Mouse (Mus musculus): ENCODE data around the gene Shank2.

Gene Shank2

GRCm38 (mm10) chr7:144031611-144032010 lies 29.9 kb downstream of the Shank2 start:
- no peak for DNase-seq

DNA sequence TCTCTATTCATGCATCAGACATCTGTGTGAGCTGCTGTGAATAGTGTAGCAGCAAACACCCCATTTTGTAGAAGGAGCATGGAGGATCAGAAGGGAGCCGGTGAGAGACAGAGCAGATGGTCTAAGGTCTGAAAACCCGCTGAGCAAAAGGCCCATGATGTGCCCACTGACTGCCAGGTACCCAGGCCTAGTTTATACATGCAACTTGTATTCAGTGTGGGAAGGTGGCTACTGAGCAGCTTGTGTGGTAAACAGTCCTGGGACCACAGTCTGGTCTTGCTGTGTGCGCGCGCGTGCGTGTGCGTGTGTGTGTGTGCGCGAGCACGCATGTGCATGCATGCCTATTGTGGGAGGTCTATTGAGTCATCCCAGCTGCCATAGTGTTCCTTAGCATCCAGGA lies 35.8 kb downstream of the Shank2 start:
- no peak for DNase-seq

- no peak for DNase-seq
Observed at GRCm38 (mm10) chr7:144037966-144038669, 36.4 kb downstream of the Shank2 start.

DNA sequence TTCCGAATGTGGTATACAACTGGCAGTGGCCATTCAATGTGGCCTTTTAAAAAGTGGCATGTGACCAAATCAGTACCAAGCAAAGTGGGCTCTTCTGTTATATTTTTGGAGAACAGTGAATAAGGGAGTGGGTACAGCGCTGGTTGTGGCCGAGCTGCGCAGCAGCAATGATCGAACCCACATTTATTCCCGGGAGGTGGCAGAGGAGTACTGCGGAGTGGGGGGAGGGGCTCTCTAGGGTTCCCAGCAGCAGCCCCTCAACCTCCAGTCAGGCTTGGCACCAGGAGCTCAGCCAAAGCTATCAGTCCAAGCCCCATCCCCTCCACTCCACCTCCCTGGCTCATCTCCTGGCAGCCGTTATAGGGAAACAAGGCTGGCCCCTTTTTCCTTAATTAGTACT lies 37.0 kb downstream of the Shank2 start:
- DNase-seq: no peak

DNA sequence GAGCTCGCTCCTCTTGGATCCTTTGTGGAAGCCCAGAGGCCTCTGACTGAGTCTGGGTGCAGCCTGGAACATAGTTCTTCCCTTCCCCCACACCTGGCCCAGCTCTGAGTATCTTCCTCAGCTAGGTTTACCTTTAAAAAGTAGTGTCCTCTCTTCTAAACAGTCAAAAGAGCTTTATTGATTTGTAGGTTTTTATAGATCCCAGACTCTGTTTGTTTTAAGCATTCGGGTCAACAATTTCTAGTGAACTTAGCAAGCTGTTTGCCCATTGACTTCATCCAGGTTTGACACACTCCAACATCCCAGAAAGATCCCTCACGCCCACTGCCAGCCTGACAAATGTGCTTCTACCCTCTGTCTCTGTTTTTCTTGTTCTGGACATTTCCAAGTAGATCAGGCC lies 38.6 kb downstream of the Shank2 start:
- no peak for DNase-seq

GRCm38 (mm10) chr7:144052076-144052475 lies 50.3 kb downstream of the Shank2 start:
- no peak for DNase-seq

GRCm38 (mm10) chr7:144055188-144055587 lies 53.5 kb downstream of the Shank2 start:
- no peak for DNase-seq

DNA sequence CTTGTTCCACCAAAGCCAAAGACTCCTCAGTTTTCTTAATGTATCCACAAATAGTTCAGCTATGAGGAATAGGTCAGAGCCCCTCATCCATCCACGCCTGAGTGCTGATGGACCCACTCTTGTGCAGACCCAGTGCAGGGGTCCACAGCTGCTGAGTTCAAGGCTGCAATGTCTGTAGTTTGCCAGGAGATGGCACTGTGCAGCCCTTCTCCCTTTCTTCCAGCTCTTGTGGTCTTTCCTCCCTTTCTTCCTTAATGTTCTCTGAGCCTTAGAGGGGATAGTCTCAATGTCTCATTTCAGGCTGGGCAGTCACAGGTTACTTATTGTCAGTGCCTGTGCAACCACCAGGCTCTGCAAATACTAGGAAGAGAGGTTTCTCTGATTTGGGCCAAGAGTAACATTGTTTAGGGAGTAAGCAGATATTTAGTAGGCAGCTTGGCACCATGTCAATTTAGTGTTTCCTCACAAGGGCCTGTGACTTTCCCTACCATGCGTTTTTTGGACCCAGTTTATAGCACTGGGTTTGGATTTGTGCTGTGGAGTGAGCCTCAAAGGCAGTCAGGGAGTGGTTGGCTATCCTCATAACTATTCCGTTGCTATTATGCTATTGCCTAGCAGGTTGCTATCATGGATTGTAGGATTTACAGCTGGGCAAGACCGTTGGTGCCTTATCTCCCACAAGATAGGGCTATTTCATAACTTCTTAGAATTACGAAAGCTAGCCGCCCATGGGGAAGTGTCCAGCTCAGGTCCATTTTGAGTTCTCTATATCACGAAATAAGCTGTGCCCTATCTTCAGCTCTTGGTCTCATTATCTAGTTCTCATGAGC lies 54.2 kb downstream of the Shank2 start:
- DNase-seq: no peak

DNA sequence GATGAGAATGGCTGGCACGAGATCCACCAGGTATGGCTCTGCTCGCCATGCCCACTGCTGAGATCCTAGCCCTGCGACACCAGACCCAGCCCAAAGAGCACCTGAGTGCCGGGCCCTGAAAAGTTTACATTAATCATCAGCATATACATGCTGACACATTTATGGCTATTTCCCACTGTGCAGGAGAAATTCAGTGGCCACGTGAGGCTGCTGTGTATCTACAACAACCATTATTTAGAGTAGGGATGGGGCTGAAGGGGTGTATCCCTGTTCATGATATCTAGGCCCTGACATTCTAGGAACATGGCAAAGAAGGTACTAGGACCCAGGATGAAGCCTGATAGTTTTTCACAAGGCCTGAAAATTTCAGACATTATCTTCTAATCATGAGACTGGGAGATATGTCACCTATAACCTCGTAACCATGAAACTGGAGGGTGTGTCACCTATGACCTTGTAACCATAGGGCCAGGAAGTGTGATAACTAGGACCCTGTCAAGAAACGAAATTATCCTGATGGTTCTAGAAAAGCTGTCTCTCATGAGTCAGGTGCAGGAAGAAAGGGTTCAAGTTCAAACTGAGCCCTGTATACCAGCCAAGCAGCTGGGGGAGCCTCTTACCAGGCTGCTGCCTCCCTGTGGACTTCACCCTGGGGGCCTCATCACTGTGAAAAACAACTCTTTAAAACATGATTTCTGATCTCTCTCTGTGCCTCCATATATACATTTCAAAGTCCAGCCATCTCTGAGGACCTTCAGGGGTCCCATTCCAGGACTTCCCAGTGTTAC lies 68.6 kb downstream of the Shank2 start:
- no peak for DNase-seq

DNA sequence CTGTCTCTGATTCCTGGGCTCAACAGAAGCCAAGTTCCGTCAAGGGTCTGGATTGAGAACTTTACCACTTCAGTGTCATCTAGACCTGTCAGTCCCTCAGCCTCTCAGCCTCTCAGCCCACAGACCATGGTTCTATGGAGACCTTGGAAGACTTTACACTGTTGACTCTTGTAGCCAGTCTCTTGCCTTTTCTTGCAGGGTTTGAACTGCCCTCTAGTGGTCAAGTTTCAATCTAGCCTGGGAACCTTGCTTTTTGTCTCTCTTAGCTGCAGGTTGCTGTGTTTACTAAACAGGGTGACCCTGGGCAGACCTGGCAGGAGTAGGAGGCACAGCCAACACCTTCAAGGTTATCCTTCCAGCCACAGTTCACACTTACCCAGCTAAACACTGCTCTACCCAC lies 70.5 kb downstream of the Shank2 start:
- DNase-seq: no peak

GRCm38 (mm10) chr7:144072856-144073255 lies 71.1 kb downstream of the Shank2 start:
- DNase-seq: no peak

GRCm38 (mm10) chr7:144074718-144075117 lies 73.0 kb downstream of the Shank2 start:
- peak; percentile 55 to 58 for DNase-seq

DNA sequence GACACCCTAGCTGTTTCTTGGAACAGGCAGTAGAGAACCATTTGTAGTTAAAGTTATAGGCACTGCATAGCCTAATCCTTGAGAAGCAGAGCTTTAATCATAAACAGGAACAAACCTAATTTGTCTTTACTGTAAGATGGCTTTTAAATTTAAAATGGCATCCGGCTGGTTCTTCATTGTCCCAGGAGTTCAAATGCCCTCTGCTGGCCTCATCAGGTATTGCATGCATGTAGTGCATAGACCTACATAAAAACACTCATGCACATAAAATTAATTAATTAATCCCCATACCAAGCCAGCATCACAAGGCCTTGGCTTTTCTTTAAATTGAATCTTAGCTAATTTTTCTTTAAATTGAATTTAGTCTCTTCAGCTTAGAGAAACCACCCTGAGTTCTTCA lies 76.9 kb downstream of the Shank2 start:
- DNase-seq: peak; percentile 45 to 51

- no peak for DNase-seq
Observed at GRCm38 (mm10) chr7:144079861-144080260, 78.1 kb downstream of the Shank2 start.

GRCm38 (mm10) chr7:144081448-144081847 lies 79.7 kb downstream of the Shank2 start:
- no peak for DNase-seq

DNA sequence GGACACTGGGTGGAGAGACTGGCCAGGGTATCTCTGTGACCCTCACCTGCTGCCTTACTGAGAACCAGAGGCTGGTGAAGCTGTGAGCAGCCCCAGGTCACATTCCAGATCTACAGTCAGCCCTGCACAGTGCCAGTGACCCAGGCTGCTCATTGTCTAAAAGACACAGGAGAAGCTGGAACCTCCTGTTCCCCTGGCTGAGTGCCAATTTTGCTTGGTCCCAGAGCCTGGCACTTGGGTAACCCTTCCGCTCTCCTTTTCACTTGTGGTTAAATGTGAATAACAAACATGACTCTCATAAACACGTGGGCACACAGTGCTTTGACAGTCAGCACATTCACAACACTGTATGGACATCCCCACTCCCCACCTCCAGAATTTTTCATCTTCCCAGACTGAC lies 80.2 kb downstream of the Shank2 start:
- no peak for DNase-seq

DNA sequence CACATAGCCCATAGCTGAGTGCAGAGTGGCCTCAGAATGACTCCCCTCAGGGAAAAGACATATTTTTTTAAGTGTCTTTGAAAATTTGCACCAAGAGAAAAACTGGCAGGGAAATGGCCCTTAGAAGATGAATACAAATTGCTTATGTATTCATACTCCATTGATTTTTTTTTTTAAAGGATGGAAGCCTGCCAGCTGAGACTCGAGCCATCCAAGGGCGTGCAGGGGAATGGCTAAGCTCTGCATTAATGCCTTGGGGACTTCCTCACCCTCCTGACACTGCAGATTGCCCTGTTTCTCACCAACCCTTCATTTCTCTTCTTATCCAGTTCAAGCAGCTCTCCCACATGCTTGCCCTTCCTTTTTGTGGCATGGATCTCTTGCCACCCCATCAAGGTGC lies 85.5 kb downstream of the Shank2 start:
- DNase-seq: no peak

GRCm38 (mm10) chr7:144094132-144094531 lies 92.4 kb downstream of the Shank2 start:
- DNase-seq: no peak

DNA sequence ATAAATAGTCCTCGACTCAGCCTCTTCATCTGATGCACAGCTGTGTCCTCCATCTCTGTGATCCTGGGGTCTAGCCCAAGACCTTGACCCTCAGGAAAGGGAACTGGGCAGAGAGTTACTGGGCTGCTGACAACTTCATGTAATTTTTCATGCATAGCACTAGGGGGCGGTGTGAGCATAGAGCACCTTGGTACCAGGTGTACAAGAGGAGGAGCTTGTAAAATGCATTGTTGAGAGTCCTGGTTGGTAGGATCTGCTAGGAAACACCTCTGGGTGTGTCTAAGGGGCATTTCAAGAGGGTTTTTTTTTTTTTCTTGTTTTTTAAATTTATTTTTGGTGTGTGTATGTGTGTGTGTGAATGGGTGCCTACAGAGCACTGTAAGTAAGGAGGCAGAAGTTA lies 95.6 kb downstream of the Shank2 start:
- DNase-seq: peak; percentile 5 to 11

- no peak for DNase-seq
Observed at GRCm38 (mm10) chr7:144102222-144102980, 100.7 kb downstream of the Shank2 start.

GRCm38 (mm10) chr7:144105952-144106351 lies 104.2 kb downstream of the Shank2 start:
- no peak for DNase-seq

DNA sequence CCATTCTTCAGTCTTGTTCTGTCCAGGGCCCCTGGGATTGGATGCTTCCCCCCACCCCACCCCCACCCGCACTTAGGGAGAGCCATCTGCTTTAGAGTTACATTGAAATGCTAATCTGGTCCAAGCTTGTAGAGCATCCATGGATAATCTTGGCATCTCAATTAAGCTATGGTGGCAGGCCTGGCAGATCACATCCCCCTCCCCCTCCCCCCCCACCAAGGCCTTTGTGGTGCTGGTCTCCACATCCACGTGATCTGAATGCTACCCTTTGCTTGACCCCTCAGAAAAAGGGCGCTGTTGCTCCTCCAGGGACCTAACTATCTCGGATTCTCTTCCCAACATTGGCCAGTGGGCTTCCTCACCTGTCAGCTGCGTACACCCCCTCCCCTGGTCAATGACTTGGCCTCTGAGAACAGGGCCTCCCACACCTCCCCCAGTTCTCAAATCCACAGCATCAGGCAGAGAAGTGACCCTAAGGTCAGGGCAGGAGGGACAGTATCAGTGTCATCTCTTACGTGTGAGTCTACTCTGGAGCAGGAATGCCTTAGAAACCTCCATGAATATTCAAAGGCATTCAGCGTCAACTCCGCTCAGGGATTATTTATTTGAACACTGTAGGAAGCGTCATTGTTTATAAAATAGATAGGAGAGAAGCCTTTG lies 104.8 kb downstream of the Shank2 start:
- DNase-seq: no peak

Data from B cell, adult 2 months (primary cell).